Mouse (Mus musculus) intestine, embryonic 16.5 days (tissue): Measurements from ENCODE around the gene Ndrg3. TPM values are rescaled to one million over a fixed set of nuclear protein-coding genes. Genes with fewer than 3 reads are reported as not detected.
"Not testable (repeated sequence)": the region's sequence is repeated elsewhere in the genome, so short reads cannot be mapped to it uniquely, and the experiment has no call there.

ENCODE experiments used
- ATAC-seq: fragments of 200-750 bp; cut with Nextera tagmentation; 2 replicates; pipeline ENCODE4 v1.8.0; 2017; ENCODE audit warnings: moderate TSS enrichment, moderate library complexity
- H3K27ac ChIP-seq: fragments of 300-500 bp; sonication (generic); 2 replicates; pipeline ENCODE4 v1.5.1; 2014; ENCODE audit warnings: mild to moderate bottlenecking, low read length
- H3K27me3 ChIP-seq: fragments of 300-500 bp; sonication (generic); replicated peaks from 2 replicates; pipeline ENCODE4 v1.6.1; 2014; ENCODE audit warnings: low read length, control low read depth, mixed read lengths; ENCODE audit not compliant: control insufficient read depth, insufficient read depth
- H3K36me3 ChIP-seq: fragments of 300-500 bp; sonication (generic); 2 replicates; pipeline ENCODE4 v1.6.1; 2014; ENCODE audit warnings: low read length, control low read depth; ENCODE audit not compliant: control insufficient read depth, insufficient read depth
- H3K4me1 ChIP-seq: fragments of 300-500 bp; sonication (generic); 2 replicates; pipeline ENCODE4 v1.6.1; 2014; ENCODE audit warnings: low read length, control low read depth, mixed read lengths; ENCODE audit not compliant: control insufficient read depth, insufficient read depth
- H3K4me2 ChIP-seq: fragments of 300-500 bp; sonication (generic); 2 replicates; pipeline ENCODE4 v1.6.1; 2014; ENCODE audit warnings: low read depth, low read length, control low read depth
- H3K4me3 ChIP-seq: fragments of 300-500 bp; sonication (generic); 2 replicates; pipeline ENCODE4 v1.5.1; 2014; ENCODE audit warnings: mild to moderate bottlenecking, low read length
- H3K9ac ChIP-seq: fragments of 300-500 bp; sonication (generic); 2 replicates; pipeline ENCODE4 v1.6.1; 2014; ENCODE audit warnings: low read depth, low read length
- H3K9me3 ChIP-seq: fragments of 300-500 bp; sonication (generic); 2 replicates; pipeline ENCODE4 v1.6.1; 2016; ENCODE audit warnings: low read length, control low read depth; ENCODE audit not compliant: control insufficient read depth
- WGBS: fragments of 180-500 bp; shearing (Covaris S2); extraction: QIAGEN DNeasy Blood & Tissue Kit; methylation state at CpG from one replicate; pipeline ENCODE4 v1.1.7; 2014; 5-methylcytosine and 5-hydroxymethylcytosine counted together
- polyA plus RNA-seq: library from polyadenylated mRNA; unstranded; fragments of >200 nt; fragmentation: Nextera tagmentation; extraction: Ambion mirVana; gene quantifications from 2 replicates; pipeline ENCODE4 v1.2.1, GENCODE M21; 2015

The Ndrg3 gene
- polyA plus RNA-seq, 1 experiment from 2014 or later: 47.6 TPM

- Histone ChIP-seq H3K27me3 (no peaks in the 10 kb centered on the region), H3K9me3 (no peaks in the 10 kb centered on the region), H3K4me2 (no peak overlapping the region), H3K36me3 (no peaks in the 10 kb centered on the region; the same call in 1 of the 2 replicates), H3K27ac (no peak overlapping the region), H3K9ac (no peak overlapping the region), H3K4me3 (no peak overlapping the region), H3K4me1 (no peaks in the 10 kb centered on the region)
- WGBS: 69% methylated on average over 7 of the region's 7 CpGs
- peak; percentile 70 for ATAC-seq
Observed at GRCm38 (mm10) chr2:156956306-156956705, 35.5 kb downstream of the Ndrg3 start.

GRCm38 (mm10) chr2:156954463-156954862 lies 37.4 kb downstream of the Ndrg3 start:
- H3K9me3 ChIP-seq: no peaks in the 10 kb centered on the region
- H3K4me3 ChIP-seq: no peak overlapping the region
- H3K4me2 ChIP-seq: no peak overlapping the region
- no peak overlapping the region for H3K27ac ChIP-seq
- H3K4me1 ChIP-seq: no peaks in the 10 kb centered on the region
- 89% methylated on average over 5 of the region's 5 CpGs for WGBS
- no peaks in the 10 kb centered on the region for H3K27me3 ChIP-seq
- no peak for ATAC-seq
- no peak overlapping the region for H3K9ac ChIP-seq
- no peaks in the 10 kb centered on the region; the same call in 1 of the 2 replicates for H3K36me3 ChIP-seq

GRCm38 (mm10) chr2:156951301-156952094 lies 40.4 kb downstream of the Ndrg3 start:
- no peaks in the 10 kb centered on the region for H3K27me3 ChIP-seq
- no peak overlapping the region for H3K27ac ChIP-seq
- peak; percentile 98 for ATAC-seq
- no peaks in the 10 kb centered on the region for H3K9me3 ChIP-seq
- H3K4me3 ChIP-seq: no peak overlapping the region
- no peaks in the 10 kb centered on the region for H3K36me3 ChIP-seq
- no peak overlapping the region for H3K4me2 ChIP-seq
- WGBS: 66% methylated on average over 10 of the region's 10 CpGs
- no peaks in the 10 kb centered on the region for H3K4me1 ChIP-seq
- H3K9ac ChIP-seq: no peak overlapping the region

GRCm38 (mm10) chr2:156950816-156951215 lies 41.0 kb downstream of the Ndrg3 start:
- no peaks in the 10 kb centered on the region for H3K4me1 ChIP-seq
- no peak overlapping the region for H3K9ac ChIP-seq
- H3K4me2 ChIP-seq: no peak overlapping the region
- 93% methylated on average over 3 of the region's 3 CpGs for WGBS
- H3K36me3 ChIP-seq: peaks cover 1% of the 10 kb centered on the region; the same call in 1 of the 2 replicates
- no peaks in the 10 kb centered on the region for H3K9me3 ChIP-seq
- H3K4me3 ChIP-seq: no peak overlapping the region
- no peaks in the 10 kb centered on the region for H3K27me3 ChIP-seq
- no peak overlapping the region for H3K27ac ChIP-seq
- no peak for ATAC-seq

- not testable (repeated sequence) for H3K9ac ChIP-seq, H3K4me1 ChIP-seq, H3K36me3 ChIP-seq, H3K9me3 ChIP-seq, H3K27me3 ChIP-seq, ATAC-seq, H3K4me2 ChIP-seq, H3K27ac ChIP-seq, H3K4me3 ChIP-seq
- 74% methylated on average over 9 of the region's 9 CpGs for WGBS
Observed at GRCm38 (mm10) chr2:156941523-156941922, 50.3 kb downstream of the Ndrg3 start.

GRCm38 (mm10) chr2:156939926-156940325 lies 51.9 kb downstream of the Ndrg3 start:
- not testable (repeated sequence) for H3K4me1 ChIP-seq, H3K27me3 ChIP-seq, H3K9ac ChIP-seq, H3K4me2 ChIP-seq, H3K36me3 ChIP-seq, ATAC-seq, H3K4me3 ChIP-seq, H3K27ac ChIP-seq, H3K9me3 ChIP-seq
- 65% methylated on average over 6 of the region's 6 CpGs for WGBS

- ATAC-seq: no peak
- no peaks in the 10 kb centered on the region for H3K4me1 ChIP-seq
- H3K4me2 ChIP-seq: no peak overlapping the region
- 77% methylated on average over 2 of the region's 2 CpGs for WGBS
- no peaks in the 10 kb centered on the region for H3K27me3 ChIP-seq
- H3K27ac ChIP-seq: peak overlapping the region; percentile 35; the same call in 1 of the 2 replicates
- H3K36me3 ChIP-seq: no peaks in the 10 kb centered on the region
- no peak overlapping the region for H3K4me3 ChIP-seq
- H3K9ac ChIP-seq: no peak overlapping the region
- H3K9me3 ChIP-seq: no peaks in the 10 kb centered on the region
Observed at GRCm38 (mm10) chr2:156937795-156938194, 54.1 kb downstream of the Ndrg3 start.

- no peaks in the 10 kb centered on the region for H3K36me3 ChIP-seq
- no peak overlapping the region for H3K27ac ChIP-seq
- H3K4me2 ChIP-seq: no peak overlapping the region
- H3K27me3 ChIP-seq: no peaks in the 10 kb centered on the region
- H3K9ac ChIP-seq: no peak overlapping the region
- WGBS: 78% methylated on average over 6 of the region's 6 CpGs
- H3K4me1 ChIP-seq: no peaks in the 10 kb centered on the region
- H3K4me3 ChIP-seq: no peak overlapping the region
- H3K9me3 ChIP-seq: no peaks in the 10 kb centered on the region
- peak; percentile 72 for ATAC-seq
Observed at GRCm38 (mm10) chr2:156935005-156935404, 56.9 kb downstream of the Ndrg3 start.

GRCm38 (mm10) chr2:156933426-156933825 lies 58.4 kb downstream of the Ndrg3 start:
- H3K9me3 ChIP-seq: no peaks in the 10 kb centered on the region
- no peak for ATAC-seq
- no peak overlapping the region for H3K4me2 ChIP-seq
- H3K27ac ChIP-seq: no peak overlapping the region
- H3K27me3 ChIP-seq: no peaks in the 10 kb centered on the region
- no peak overlapping the region for H3K4me3 ChIP-seq
- H3K4me1 ChIP-seq: no peaks in the 10 kb centered on the region
- 86% methylated on average over 1 of the region's 1 CpGs for WGBS
- H3K9ac ChIP-seq: no peak overlapping the region
- H3K36me3 ChIP-seq: no peaks in the 10 kb centered on the region

GRCm38 (mm10) chr2:156931421-156931820 lies 60.4 kb downstream of the Ndrg3 start:
- Histone ChIP-seq H3K27me3 (no peaks in the 10 kb centered on the region), H3K9ac (no peak overlapping the region), H3K4me1 (no peaks in the 10 kb centered on the region), H3K4me3 (no peak overlapping the region), H3K36me3 (no peaks in the 10 kb centered on the region), H3K4me2 (no peak overlapping the region), H3K9me3 (no peaks in the 10 kb centered on the region), H3K27ac (no peak overlapping the region)
- ATAC-seq: no peak
- WGBS: 95% methylated on average over 2 of the region's 2 CpGs
